Mouse (Mus musculus) liver, postnatal 0 days (tissue): ENCODE measurements at regions not wholly inside any gene's neighbourhood (a gene's known extent, or its start where the extent isn't known, plus 50 kb on each side); places are given as distances from the start of the nearest gene placed in this dataset.

ENCODE experiments used
- CTCF ChIP-seq: sonication (generic); IDR thresholded peaks from 2 replicates; pipeline ENCODE4 v1.5.1; 2016; ENCODE audit warnings: antibody characterized with exemption, low read depth
- EP300 ChIP-seq: IDR thresholded peaks from 2 replicates; pipeline ENCODE4 v1.6.1; 2016; ENCODE audit warnings: antibody characterized with exemption, low read depth, mild to moderate bottlenecking

DNA sequence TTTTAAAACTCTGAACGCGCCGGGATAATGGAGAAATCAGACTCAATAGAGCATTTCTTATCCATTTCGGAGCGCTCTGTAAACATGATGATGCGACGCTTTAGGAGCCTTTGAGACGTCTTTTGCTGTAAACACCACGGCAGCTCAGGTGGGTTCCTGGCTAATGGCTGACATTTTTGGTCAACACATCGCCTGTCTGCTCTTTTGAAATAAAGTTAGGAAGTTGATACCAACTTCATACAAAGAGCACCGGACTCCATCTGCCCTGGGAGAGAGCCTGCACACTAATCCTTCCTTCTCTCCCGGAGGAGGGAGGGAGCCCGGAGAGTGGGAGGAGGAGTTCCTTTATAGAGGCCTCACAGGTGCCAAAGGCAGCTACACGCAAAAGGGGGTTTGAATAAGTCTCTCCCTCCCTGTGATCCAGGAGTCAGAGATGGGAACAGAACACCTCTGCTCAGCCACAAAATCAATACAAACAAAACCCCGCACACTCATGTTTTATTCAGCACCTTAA lies 63.8 kb upstream of the Srsf6 start:
- TF ChIP-seq CTCF = no peak
- no peak for TF ChIP-seq EP300
